Mouse (Mus musculus) adrenal gland, postnatal 14 days (tissue): ENCODE results near the gene Smc6. TPM values are rescaled to one million over a fixed set of nuclear protein-coding genes. Genes with fewer than 3 reads are reported as not detected.

Experiments
- microRNA-seq, 2 experiments: library from miRNA; unstranded; fragments of <30 nt; microRNA quantifications; one replicate each; pipeline ENCODE4 v1.2.0; 2021
- total RNA-seq: library from RNA; stranded (reverse); gene quantifications from 2 replicates; pipeline ENCODE4 v1.2.3, GENCODE M21; 2021

Smc6 gene
- total RNA-seq, 1 experiment from 2014 or later, result 43.1 TPM

Small RNA genes within 50 kb of the gene (microRNA-seq; reads per million reads assigned to microRNA genes)
- 0 reads per million in 2 experiments for gene Mir7675

Other genes starting within 250 kb of the Smc6 start
- gene Kcns3, start 114.8 kb upstream of the Smc6 start, total RNA-seq, result 3.5 and 4.6 TPM in 2 replicates
- gene Msgn1, start 56.9 kb upstream of the Smc6 start, total RNA-seq, result not detected in 2 replicates
- gene Gen1, start 85 bp upstream of the Smc6 start, total RNA-seq, result 4.1 and 4.9 TPM in 2 replicates
- gene Vsnl1, start 170.7 kb downstream of the Smc6 start, total RNA-seq, result 22.6 and 27.6 TPM in 2 replicates
- gene Rad51ap2, start 190.2 kb downstream of the Smc6 start, total RNA-seq, result 0.23 and 0.26 TPM in 2 replicates